Mouse (Mus musculus) liver, postnatal 0 days (tissue): ENCODE results near the gene Atg5.

Source experiments
- CTCF ChIP-seq: sonication (generic); IDR thresholded peaks from 2 replicates; pipeline ENCODE4 v1.5.1; 2016; ENCODE audit warnings: antibody characterized with exemption, low read depth
- EP300 ChIP-seq: IDR thresholded peaks from 2 replicates; pipeline ENCODE4 v1.6.1; 2016; ENCODE audit warnings: antibody characterized with exemption, low read depth, mild to moderate bottlenecking

- TF ChIP-seq CTCF (no peak), EP300 (no peak)
Observed at GRCm38 (mm10) chr10:44267426-44268142, 574 bp upstream of the Atg5 start.
